Mouse (Mus musculus) lung, adult 2 months (tissue): ENCODE results near the gene 4931428L18Rik.

Experiments
- CTCF ChIP-seq: fragments of 200-500 bp; IDR thresholded peaks from 2 replicates; pipeline ENCODE4 v1.5.1; 2011; ENCODE audit warnings: mild to moderate bottlenecking, low read length, control low read depth; ENCODE audit not compliant: insufficient read depth
- POLR2A ChIP-seq: fragments of 200-500 bp; IDR thresholded peaks from 2 replicates; pipeline ENCODE4 v1.6.1; 2011; ENCODE audit warnings: low read depth, mild to moderate bottlenecking, control low read depth, low read length, borderline replicate concordance; ENCODE audit errors: extremely low read depth

DNA sequence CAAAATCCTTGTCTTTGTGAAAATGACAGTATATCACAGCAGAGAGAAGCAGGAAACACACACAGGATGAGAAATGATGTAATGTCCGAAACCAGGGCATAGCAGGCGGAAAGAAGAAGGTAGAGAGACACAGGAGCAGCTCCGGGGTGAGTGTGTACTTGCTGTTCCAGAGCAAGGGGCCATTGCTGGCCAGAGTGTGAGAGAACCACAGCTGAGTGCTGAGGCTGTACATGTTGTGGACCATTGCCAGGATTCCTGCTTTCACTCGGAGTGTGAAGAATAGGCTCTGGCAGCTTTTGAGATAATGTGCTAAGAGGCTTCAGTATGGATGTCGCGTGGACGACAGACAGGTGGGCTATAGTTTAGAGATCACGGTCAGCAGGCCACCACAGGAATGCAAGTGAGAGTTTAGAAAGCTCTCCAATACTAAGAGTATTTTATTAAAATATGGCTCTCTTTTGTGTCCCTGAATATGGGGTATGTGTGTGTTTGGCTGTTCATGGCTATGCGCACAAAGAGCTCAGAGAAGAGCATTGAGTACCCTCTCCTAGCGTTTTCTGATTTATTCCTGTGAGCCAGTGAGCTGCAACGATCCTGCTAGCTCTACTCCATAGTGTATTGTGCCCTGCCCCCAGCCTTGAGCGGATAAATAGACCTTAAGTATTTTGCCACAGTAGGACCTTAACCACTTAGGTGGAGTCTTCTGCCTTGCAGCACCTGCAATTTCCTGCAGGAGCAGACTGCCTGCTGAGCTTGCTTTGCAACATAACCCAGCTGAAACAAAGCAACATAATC lies 119.4 kb downstream of the 4931428L18Rik start:
- TF ChIP-seq POLR2A (no peak), CTCF (no peak)
